Mouse (Mus musculus) brain, embryonic 14.5 days (tissue): ENCODE measurements at regions not wholly inside any gene's neighbourhood (a gene's known extent, or its start where the extent isn't known, plus 50 kb on each side); places are given as distances from the start of the nearest gene placed in this dataset.

ENCODE experiments used
- CTCF ChIP-seq: fragments of 200-500 bp; IDR thresholded peaks from 2 replicates; pipeline ENCODE4 v1.5.1; 2012; ENCODE audit warnings: inconsistent platforms, mild to moderate bottlenecking, moderate library complexity, borderline replicate concordance; ENCODE audit not compliant: insufficient read depth, insufficient read length; ENCODE audit errors: extremely low read depth
- POLR2A ChIP-seq: fragments of 200-500 bp; IDR thresholded peaks from 2 replicates; pipeline ENCODE4 v1.6.1; 2012; ENCODE audit warnings: mild to moderate bottlenecking, inconsistent platforms, borderline replicate concordance; ENCODE audit not compliant: poor library complexity, insufficient read depth, insufficient read length, severe bottlenecking; ENCODE audit errors: extremely low read depth

DNA sequence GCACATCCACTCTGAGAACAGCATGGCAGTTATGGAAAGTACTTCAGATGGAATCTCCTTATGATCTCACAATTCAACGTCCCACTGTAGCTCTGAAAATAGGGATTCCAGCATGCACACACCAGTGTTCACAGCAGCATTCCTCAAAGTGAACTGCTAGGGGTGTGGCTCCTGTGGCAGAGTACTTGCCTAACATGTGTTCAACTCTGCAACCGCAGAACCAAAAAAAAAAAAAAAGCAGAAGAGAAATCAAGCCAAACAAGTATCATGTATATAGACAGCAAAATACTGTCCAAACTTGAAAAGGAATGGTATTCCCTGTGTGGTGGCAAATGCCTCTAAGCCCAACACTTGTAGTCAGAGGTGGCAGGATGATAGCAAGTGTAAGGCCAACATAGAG lies 77.0 kb downstream of the Qdpr start:
- TF ChIP-seq CTCF (no peak), POLR2A (no peak)
